Mouse (Mus musculus) erythroblast, embryonic 14.5 days (primary cell): ENCODE data around the gene Dnah17. TPM values are rescaled to one million over a fixed set of nuclear protein-coding genes. Genes with fewer than 3 reads are reported as not detected.

Source experiments
- H3K27me3 ChIP-seq: 2 replicates; pipeline ENCODE4 v1.6.1; 2012; ENCODE audit warnings: inconsistent platforms; ENCODE audit not compliant: control insufficient read depth
- H3K36me3 ChIP-seq: 2 replicates; pipeline ENCODE4 v1.6.1; 2012; ENCODE audit warnings: mild to moderate bottlenecking, inconsistent platforms; ENCODE audit not compliant: control insufficient read depth
- H3K4me1 ChIP-seq: 2 replicates; pipeline ENCODE4 v1.6.1; 2012; ENCODE audit warnings: inconsistent platforms; ENCODE audit not compliant: control insufficient read depth
- H3K4me3 ChIP-seq: replicated peaks from 2 replicates; pipeline ENCODE3; 2012; ENCODE audit warnings: moderate library complexity, mild to moderate bottlenecking, inconsistent platforms
- H3K9me3 ChIP-seq: 2 replicates; pipeline ENCODE4 v1.6.1; 2012; ENCODE audit warnings: low read length, inconsistent platforms, mixed read lengths; ENCODE audit not compliant: control insufficient read depth
- GATA1 ChIP-seq: IDR thresholded peaks from 2 replicates; pipeline ENCODE4 v1.6.1; 2012; ENCODE audit warnings: low read length, inconsistent platforms, mixed read lengths
- TAL1 ChIP-seq: IDR thresholded peaks from 3 replicates; pipeline ENCODE4 v1.6.1; 2012; ENCODE audit warnings: low read length, inconsistent platforms, mixed read lengths
- polyA plus RNA-seq: library from polyadenylated mRNA; stranded (reverse); fragments of >175 nt; gene quantifications from 2 replicates; pipeline ENCODE4 v1.2.3, GENCODE M21; 2012

Dnah17 gene
- polyA plus RNA-seq, 1 experiment: not detected

GRCm38 (mm10) chr11:118103383-118103782 lies 27.1 kb downstream of the Dnah17 start:
- Histone ChIP-seq H3K36me3 (no peaks in the 10 kb centered on the region), H3K4me1 (no peaks in the 10 kb centered on the region), H3K27me3 (no peaks in the 10 kb centered on the region), H3K4me3 (no peak overlapping the region), H3K9me3 (no peaks in the 10 kb centered on the region)
- no peak for TF ChIP-seq TAL1
- TF ChIP-seq GATA1: no peak

GRCm38 (mm10) chr11:118102838-118103237 lies 27.6 kb downstream of the Dnah17 start:
- no peak for TF ChIP-seq GATA1
- TF ChIP-seq TAL1: no peak
- no peaks in the 10 kb centered on the region for H3K27me3 ChIP-seq
- H3K36me3 ChIP-seq: no peaks in the 10 kb centered on the region
- H3K9me3 ChIP-seq: no peaks in the 10 kb centered on the region
- H3K4me3 ChIP-seq: no peak overlapping the region
- no peaks in the 10 kb centered on the region for H3K4me1 ChIP-seq

GRCm38 (mm10) chr11:118101133-118101532 lies 29.3 kb downstream of the Dnah17 start:
- Histone ChIP-seq H3K36me3 (no peaks in the 10 kb centered on the region), H3K9me3 (no peaks in the 10 kb centered on the region), H3K4me1 (no peaks in the 10 kb centered on the region), H3K27me3 (no peaks in the 10 kb centered on the region), H3K4me3 (no peak overlapping the region)
- TF ChIP-seq TAL1 (no peak), GATA1 (no peak)

GRCm38 (mm10) chr11:118096736-118097135 lies 33.7 kb downstream of the Dnah17 start:
- H3K4me3 ChIP-seq: no peak overlapping the region
- no peaks in the 10 kb centered on the region for H3K4me1 ChIP-seq
- H3K27me3 ChIP-seq: no peaks in the 10 kb centered on the region
- TF ChIP-seq GATA1: no peak
- TF ChIP-seq TAL1: no peak
- no peaks in the 10 kb centered on the region for H3K36me3 ChIP-seq
- no peaks in the 10 kb centered on the region for H3K9me3 ChIP-seq

DNA sequence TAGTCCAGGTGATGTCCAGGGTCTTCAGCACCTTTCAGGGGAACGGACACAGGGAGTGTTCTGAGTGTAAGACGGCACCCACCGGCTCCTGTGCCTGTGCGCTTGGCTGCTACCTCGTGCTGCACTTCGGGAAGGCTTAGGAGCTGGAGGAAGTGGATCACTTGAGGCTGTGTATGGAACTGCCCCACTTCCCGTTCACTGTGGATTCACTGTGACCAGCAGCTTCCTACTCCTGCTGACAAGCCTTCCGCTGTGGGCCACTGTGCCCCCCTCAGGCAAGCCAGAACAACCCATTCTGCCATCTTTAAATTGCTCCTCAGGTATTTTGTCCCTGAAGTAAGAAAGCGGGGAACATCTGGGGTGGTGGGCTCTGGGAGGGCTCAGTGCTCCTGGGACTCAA lies 35.4 kb downstream of the Dnah17 start:
- Histone ChIP-seq H3K27me3 (no peaks in the 10 kb centered on the region), H3K36me3 (no peaks in the 10 kb centered on the region), H3K4me1 (no peaks in the 10 kb centered on the region), H3K9me3 (peaks cover 9% of the 10 kb centered on the region), H3K4me3 (no peak overlapping the region)
- TF ChIP-seq GATA1 (no peak), TAL1 (no peak)

GRCm38 (mm10) chr11:118091002-118091670 lies 39.3 kb downstream of the Dnah17 start:
- H3K36me3 ChIP-seq: no peaks in the 10 kb centered on the region
- H3K4me3 ChIP-seq: no peak overlapping the region
- TF ChIP-seq GATA1 (no peak), TAL1 (no peak)
- peaks cover 9% of the 10 kb centered on the region for H3K9me3 ChIP-seq
- no peaks in the 10 kb centered on the region for H3K4me1 ChIP-seq
- H3K27me3 ChIP-seq: no peaks in the 10 kb centered on the region

GRCm38 (mm10) chr11:118088896-118089295 lies 41.5 kb downstream of the Dnah17 start:
- no peaks in the 10 kb centered on the region for H3K36me3 ChIP-seq
- no peaks in the 10 kb centered on the region for H3K27me3 ChIP-seq
- H3K4me3 ChIP-seq: no peak overlapping the region
- H3K4me1 ChIP-seq: no peaks in the 10 kb centered on the region
- peaks cover 9% of the 10 kb centered on the region for H3K9me3 ChIP-seq
- TF ChIP-seq TAL1: no peak
- TF ChIP-seq GATA1: no peak

DNA sequence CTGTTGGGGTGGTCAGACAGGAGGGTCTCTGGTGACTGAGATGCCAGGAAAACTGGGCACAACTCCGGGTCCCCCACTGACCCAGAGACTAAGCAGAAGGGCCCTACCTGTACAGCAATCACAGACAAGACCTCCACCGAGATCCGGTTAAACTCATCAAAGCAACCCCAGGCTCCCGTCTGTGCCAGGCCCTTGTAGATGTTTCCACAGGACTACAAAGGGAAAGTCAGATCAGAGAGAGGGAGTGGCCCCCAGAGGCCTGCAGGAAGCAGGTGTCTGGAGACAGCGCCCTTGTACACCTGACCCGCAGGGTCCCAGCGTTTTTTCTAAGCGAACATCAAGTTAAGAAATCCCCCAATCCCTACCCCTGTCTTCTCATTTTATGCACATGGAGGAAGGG lies 44.5 kb downstream of the Dnah17 start:
- no peaks in the 10 kb centered on the region for H3K4me1 ChIP-seq
- peaks cover 3% of the 10 kb centered on the region; the same call in 1 of the 2 replicates for H3K9me3 ChIP-seq
- TF ChIP-seq GATA1: no peak
- TF ChIP-seq TAL1: no peak
- no peak overlapping the region for H3K4me3 ChIP-seq
- H3K27me3 ChIP-seq: no peaks in the 10 kb centered on the region
- no peaks in the 10 kb centered on the region for H3K36me3 ChIP-seq

DNA sequence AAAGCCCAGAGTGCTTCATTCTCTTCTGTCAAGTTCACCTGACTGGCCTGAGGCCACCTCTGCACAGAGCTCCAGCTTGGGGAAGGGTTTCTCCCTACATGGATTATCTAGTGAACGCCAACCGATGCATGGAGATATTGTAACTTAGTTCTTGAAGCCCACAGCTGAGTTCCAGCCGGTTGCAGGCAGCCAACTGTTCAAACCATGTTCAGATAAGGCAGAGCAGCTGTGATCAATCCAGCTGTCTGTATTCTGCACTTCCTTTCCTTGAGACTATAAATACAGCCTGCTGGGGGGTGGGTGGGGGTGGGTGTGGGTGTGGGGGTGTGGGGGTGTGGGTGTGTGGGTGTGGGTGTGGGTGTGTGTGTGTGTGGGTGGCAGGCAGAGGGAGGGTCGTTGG lies 45.3 kb downstream of the Dnah17 start:
- Histone ChIP-seq H3K27me3 (no peaks in the 10 kb centered on the region), H3K4me3 (no peak overlapping the region), H3K9me3 (no peaks in the 10 kb centered on the region), H3K4me1 (no peaks in the 10 kb centered on the region), H3K36me3 (no peaks in the 10 kb centered on the region)
- TF ChIP-seq TAL1 (no peak), GATA1 (no peak)

DNA sequence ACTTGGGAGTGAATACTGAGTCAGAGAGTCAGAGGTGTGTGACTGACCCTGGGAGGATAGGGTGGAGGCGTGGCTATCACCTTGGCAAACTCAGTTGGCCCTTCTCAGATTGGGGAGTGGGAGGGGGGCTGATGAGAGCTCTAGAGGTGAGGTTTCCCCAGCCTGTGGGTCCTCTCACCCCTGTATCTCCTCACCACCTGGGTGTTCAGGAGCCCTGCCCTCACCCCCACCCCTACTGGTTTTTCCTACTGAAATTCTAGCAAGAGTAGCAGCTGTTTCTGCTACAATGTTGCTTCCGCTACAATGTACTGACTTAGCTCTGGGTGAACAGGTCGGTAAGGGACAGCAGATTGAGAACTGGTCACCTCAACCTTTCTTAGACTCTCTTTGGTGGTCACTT lies 46.2 kb downstream of the Dnah17 start:
- TF ChIP-seq GATA1: no peak
- Histone ChIP-seq H3K4me1 (no peaks in the 10 kb centered on the region), H3K9me3 (no peaks in the 10 kb centered on the region), H3K36me3 (no peaks in the 10 kb centered on the region), H3K4me3 (no peak overlapping the region), H3K27me3 (no peaks in the 10 kb centered on the region)
